Mouse (Mus musculus): Measurements from ENCODE around the gene Nrtn.

- TF ChIP-seq CTCF (IDR thresholded peaks at IDR 0.05; ENCODE audit: control insufficient read depth, insufficient read depth, insufficient replicate concordance, low read depth, low read length) = no peak
- no peak for TF ChIP-seq POLR2A (IDR thresholded peaks at IDR 0.05; ENCODE audit: control insufficient read depth, low read depth, low read length)
These were observed 11.6 kb upstream of the Nrtn start for GRCm38 (mm10) chr17:56768941-56769340.

All from testis, adult 2 months (tissue).